8 mouse cellular contexts compared by ENCODE assay signal in the genomic region with DNA sequence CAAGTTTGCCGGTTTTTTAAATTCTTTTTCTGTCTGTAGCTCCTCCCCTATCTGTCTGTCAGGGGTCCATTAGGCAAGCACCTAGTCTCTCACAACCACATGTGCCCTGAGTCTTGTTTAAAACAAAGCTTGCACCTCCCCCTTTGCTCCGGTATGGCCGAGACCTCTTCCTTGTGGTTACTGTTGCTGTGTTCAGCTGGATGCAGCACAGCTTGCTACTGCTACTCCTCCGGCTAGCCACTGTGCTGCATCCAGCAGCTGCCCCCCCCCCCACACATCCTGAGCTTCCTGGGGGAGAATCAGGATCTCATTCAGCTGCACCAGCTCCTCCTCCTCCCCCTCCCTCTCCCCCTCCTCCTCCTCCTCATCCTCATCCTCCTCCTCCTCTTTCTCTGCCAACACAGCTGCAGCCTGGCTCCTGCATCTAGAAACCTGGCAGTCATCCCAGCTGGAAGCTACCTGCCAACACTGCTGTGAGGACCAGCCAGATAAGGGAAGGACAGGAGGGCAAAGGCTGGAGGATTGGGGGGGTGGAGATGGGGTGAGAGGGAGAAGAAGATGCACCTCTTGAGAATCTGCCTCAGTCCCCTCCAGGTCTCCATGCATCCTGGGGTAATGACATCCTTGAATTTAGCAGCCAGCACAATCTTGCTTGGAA.
DNase-seq lines count a peak whose midpoint lies in the region; ATAC-seq and TF ChIP-seq lines count a peak whose summit lies in the region.

No protein-coding gene starts in this region.

- intact Hi-C loops in heart, adult 2 months (cut with DNase I), result loop anchor here (5.0 kb wide), 1 partner anchor 34 kb away; no protein-coding TSS in a partner anchor

- DNase-seq in liver, adult 2 months (ENCODE audit: extremely low read depth, low read depth, low spot score), result peak; percentile 69
- DNase-seq in liver, postnatal 0 days, result no peak
- DNase-seq in embryo, embryonic 10.5 days (ENCODE audit: low spot score), result peak; percentile 54
- DNase-seq in heart, adult 2 months, result peak; percentile 66 to 79
- peak; percentile 25 for DNase-seq in kidney, adult 18-20 months
- peak; percentile 64 for DNase-seq in lung, embryonic 14.5 days
- DNase-seq in right cerebral cortex, adult 18-20 months, result peak; percentile 44
- DNase-seq in spleen, postnatal 10 days (ENCODE audit: low spot score in 2 of 2), result no peak

- no peak for ATAC-seq in liver, postnatal 0 days
- peak; percentile 76 for ATAC-seq in lung, embryonic 14.5 days (ENCODE audit: insufficient read depth)

- no peaks in the 10 kb centered on the region for H3K9me3 ChIP-seq in liver, postnatal 0 days (ENCODE audit: low read length)
- H3K9me3 ChIP-seq in lung, embryonic 14.5 days (ENCODE audit: low read depth, low read length), result no peaks in the 10 kb centered on the region

- H3K4me2 ChIP-seq in liver, postnatal 0 days (ENCODE audit: low read depth, low read length), result no peak overlapping the region
- H3K4me2 ChIP-seq in lung, embryonic 14.5 days, result peak overlapping the region; percentile 31; the same call in 1 of the 2 replicates

- 15% methylated on average over 4 of the region's 4 CpGs for WGBS in liver, adult 2 months
- 2% methylated on average over 4 of the region's 4 CpGs for WGBS in liver, postnatal 0 days (ENCODE audit: insufficient replicate concordance)
- WGBS in heart, adult 2 months, result 1% methylated on average over 4 of the region's 4 CpGs
- 0% methylated on average over 4 of the region's 4 CpGs for WGBS in lung, embryonic 14.5 days

- no peaks in the 10 kb centered on the region for H3K36me3 ChIP-seq in liver, adult 2 months (ENCODE audit: control insufficient read depth, insufficient read depth, low read length)
- no peaks in the 10 kb centered on the region for H3K36me3 ChIP-seq in liver, postnatal 0 days (replicated peaks; ENCODE audit: insufficient read depth, low read length)
- no peaks in the 10 kb centered on the region for H3K36me3 ChIP-seq in heart, adult 2 months (ENCODE audit: control insufficient read depth, insufficient read depth, low read length)
- H3K36me3 ChIP-seq in lung, embryonic 14.5 days (ENCODE audit: insufficient read depth), result no peaks in the 10 kb centered on the region

- no peaks in the 10 kb centered on the region for H3K79me2 ChIP-seq in liver, adult 2 months (ENCODE audit: control insufficient read depth, insufficient read depth, low read length)
- H3K79me2 ChIP-seq in heart, adult 2 months (replicated peaks; ENCODE audit: control insufficient read depth, insufficient read depth, low read length), result no peaks in the 10 kb centered on the region

- TF ChIP-seq EP300 in liver, postnatal 0 days (IDR thresholded peaks at IDR 0.05; ENCODE audit: low read depth), result no peak
- TF ChIP-seq EP300 in heart, adult 2 months (IDR thresholded peaks at IDR 0.05; ENCODE audit: insufficient read depth, low read depth, low read length), result no peak

- no peaks in the 10 kb centered on the region for H3K4me1 ChIP-seq in liver, adult 2 months (ENCODE audit: control insufficient read depth, insufficient read depth, low read length)
- no peaks in the 10 kb centered on the region for H3K4me1 ChIP-seq in liver, postnatal 0 days (ENCODE audit: insufficient read depth)
- H3K4me1 ChIP-seq in heart, adult 2 months (ENCODE audit: control insufficient read depth, insufficient read depth, low read length), result peaks cover 8% of the 10 kb centered on the region
- H3K4me1 ChIP-seq in lung, embryonic 14.5 days (ENCODE audit: insufficient read depth), result peaks cover 19% of the 10 kb centered on the region

- TF ChIP-seq CTCF in liver, adult 2 months (IDR thresholded peaks at IDR 0.05; ENCODE audit: low read depth, low read length), result no peak
- TF ChIP-seq CTCF in liver, postnatal 0 days (IDR thresholded peaks at IDR 0.05; ENCODE audit: low read depth), result no peak
- no peak for TF ChIP-seq CTCF in heart, adult 2 months (IDR thresholded peaks at IDR 0.05)
- TF ChIP-seq CTCF in lung, embryonic 14.5 days (IDR thresholded peaks at IDR 0.05; ENCODE audit: low read depth), result no peak

- no peak overlapping the region for H3K9ac ChIP-seq in liver, adult 2 months (ENCODE audit: low read depth, low read length)
- no peak overlapping the region for H3K9ac ChIP-seq in liver, postnatal 0 days (replicated peaks)
- H3K9ac ChIP-seq in heart, adult 2 months (ENCODE audit: low read depth, low read length), result no peak overlapping the region
- H3K9ac ChIP-seq in lung, embryonic 14.5 days, result no peak overlapping the region

- no peaks in the 10 kb centered on the region for H3K27me3 ChIP-seq in liver, adult 2 months (ENCODE audit: control insufficient read depth, insufficient read depth, low read length)
- H3K27me3 ChIP-seq in liver, postnatal 0 days (ENCODE audit: insufficient read depth, low read length), result no peaks in the 10 kb centered on the region
- H3K27me3 ChIP-seq in heart, adult 2 months (ENCODE audit: control insufficient read depth, insufficient read depth, low read length), result no peaks in the 10 kb centered on the region
- H3K27me3 ChIP-seq in lung, embryonic 14.5 days (ENCODE audit: insufficient read depth, low read length), result no peaks in the 10 kb centered on the region

- TF ChIP-seq POLR2A in liver, adult 2 months (IDR thresholded peaks at IDR 0.05; ENCODE audit: extremely low read depth, insufficient read depth, low read length), result no peak
- no peak for TF ChIP-seq POLR2A in heart, adult 2 months (IDR thresholded peaks at IDR 0.05; ENCODE audit: insufficient read depth, low read depth, low read length)

- no peak overlapping the region for H3K27ac ChIP-seq in liver, adult 2 months (replicated peaks; ENCODE audit: insufficient read depth, low read depth, low read length)
- H3K27ac ChIP-seq in liver, postnatal 0 days (ENCODE audit: low read depth), result no peak overlapping the region
- no peak overlapping the region for H3K27ac ChIP-seq in heart, adult 2 months
- H3K27ac ChIP-seq in lung, embryonic 14.5 days (ENCODE audit: low read depth), result 0 out of 2 replicates have a peak overlapping the region, but pooled peaks have one; percentile 24

- no peak overlapping the region for H3K4me3 ChIP-seq in liver, adult 2 months (ENCODE audit: insufficient read depth, low read depth, low read length)
- no peak overlapping the region for H3K4me3 ChIP-seq in liver, postnatal 0 days (ENCODE audit: low read depth, low read length)
- no peak overlapping the region for H3K4me3 ChIP-seq in heart, adult 2 months
- no peak overlapping the region for H3K4me3 ChIP-seq in lung, embryonic 14.5 days (ENCODE audit: low read depth, low read length)

Comparison
In these comparisons a context has a peak if more than half of its experiments do, and no peak if none do; other contexts are left out.
1. DNase-seq: peak in liver, adult 2 months (single experiment), embryo, embryonic 10.5 days (single experiment), heart, adult 2 months (2 of 2), kidney, adult 18-20 months (single experiment), lung, embryonic 14.5 days (single experiment) and right cerebral cortex, adult 18-20 months (single experiment); none in liver, postnatal 0 days (single experiment) and spleen, postnatal 10 days (0 of 2).